Mouse (Mus musculus) CH12.LX (cell line): Measurements from ENCODE around the gene Agpat4. TPM values are rescaled to one million over a fixed set of nuclear protein-coding genes. Genes with fewer than 3 reads are reported as not detected.

ENCODE experiments used
- DNase-seq: peaks from one replicate; pipeline ENCODE4 v3.0.0-alpha.2; 2013; ENCODE audit errors: extremely low read depth
- H3K27ac ChIP-seq: 2 replicates; pipeline ENCODE4 v1.5.1; 2012; ENCODE audit warnings: low read depth, mild to moderate bottlenecking, control low read depth, moderate library complexity; ENCODE audit not compliant: insufficient read depth
- H3K27me3 ChIP-seq: replicated peaks from 2 replicates; pipeline ENCODE3; 2012; ENCODE audit warnings: inconsistent platforms
- H3K36me3 ChIP-seq, 2 experiments: replicated peaks in 1 of 2; 2 replicates each; pipeline versions ENCODE3 to v1.6.1; 2012; ENCODE audit warnings: inconsistent platforms in 1 of 2, low read length in 1 of 2, mild to moderate bottlenecking in 1 of 2, mixed read lengths in 1 of 2, moderate library complexity in 1 of 2; ENCODE audit not compliant: control insufficient read depth in 1 of 2, insufficient read depth in 1 of 2
- H3K4me1 ChIP-seq, 2 experiments: 2 replicates each; pipeline ENCODE4 v1.6.1; 2012; ENCODE audit warnings: inconsistent platforms in 1 of 2, moderate library complexity in 1 of 2; ENCODE audit not compliant: insufficient read depth in 2 of 2, control insufficient read depth in 1 of 2
- H3K4me2 ChIP-seq: 2 replicates; pipeline ENCODE4 v1.6.1; 2012; ENCODE audit warnings: low read depth, mild to moderate bottlenecking, control low read depth; ENCODE audit not compliant: poor library complexity, insufficient read depth, severe bottlenecking
- H3K4me3 ChIP-seq, 3 experiments: fragments of 150-350 bp in 1 of 3; sonication (generic) in 1 of 3; replicated peaks in 1 of 3; 2 replicates each; pipeline versions ENCODE3 to v1.5.1; 2011 to 2012; ENCODE audit warnings: low read depth in 2 of 3, low read length in 2 of 3, mild to moderate bottlenecking in 2 of 3, moderate library complexity in 2 of 3, control low read depth in 1 of 3, improper control_type of control experiment in 1 of 3, inconsistent platforms in 1 of 3, mixed read lengths in 1 of 3; ENCODE audit not compliant: poor library complexity in 1 of 3
- H3K79me2 ChIP-seq: replicated peaks from 2 replicates; pipeline ENCODE4 v1.6.1; 2012; ENCODE audit warnings: mild to moderate bottlenecking, moderate library complexity; ENCODE audit not compliant: control insufficient read depth, poor library complexity, insufficient read depth, severe bottlenecking; ENCODE audit errors: extremely low read depth
- H3K9ac ChIP-seq: 2 replicates; pipeline ENCODE4 v1.6.1; 2012; ENCODE audit warnings: low read depth, mild to moderate bottlenecking, control low read depth, moderate library complexity; ENCODE audit not compliant: insufficient read depth
- H3K9me3 ChIP-seq: replicated peaks from 2 replicates; pipeline ENCODE3; 2012; ENCODE audit warnings: low read length, inconsistent platforms, mixed read lengths
- BHLHE40 ChIP-seq: IDR thresholded peaks from 2 replicates; pipeline ENCODE4 v1.6.1; 2011; ENCODE audit warnings: mild to moderate bottlenecking, low read depth, low read length, improper control_type of control experiment
- CHD1 ChIP-seq: IDR thresholded peaks from 2 replicates; pipeline ENCODE4 v1.6.1; 2012; ENCODE audit warnings: low read depth, low read length, improper control_type of control experiment, inconsistent platforms
- CHD2 ChIP-seq: IDR thresholded peaks from 2 replicates; pipeline ENCODE4 v1.6.1; 2011; ENCODE audit warnings: low read length, improper control_type of control experiment
- CTCF ChIP-seq, 2 experiments: IDR thresholded peaks in 1 of 2; conservative IDR thresholded peaks in 1 of 2; 2 replicates each; pipeline ENCODE4 v1.5.1; 2011 to 2012; ENCODE audit warnings: low read depth in 2 of 2, low read length in 2 of 2, improper control_type of control experiment in 1 of 2, inconsistent platforms in 1 of 2, mild to moderate bottlenecking in 1 of 2, moderate library complexity in 1 of 2
- E2F4 ChIP-seq: IDR thresholded peaks from 2 replicates; pipeline ENCODE4 v1.6.1; 2011; ENCODE audit warnings: low read depth, low read length, improper control_type of control experiment; ENCODE audit not compliant: insufficient replicate concordance
- EP300 ChIP-seq: IDR thresholded peaks from 2 replicates; pipeline ENCODE4 v1.6.1; 2011; ENCODE audit warnings: low read length, improper control_type of control experiment
- ETS1 ChIP-seq: conservative IDR thresholded peaks from 2 replicates; pipeline ENCODE4 v1.6.1; 2012; ENCODE audit warnings: low read depth, mild to moderate bottlenecking, inconsistent platforms, low read length, improper control_type of control experiment, moderate library complexity
- GABPA ChIP-seq: IDR thresholded peaks from 2 replicates; pipeline ENCODE4 v1.6.1; 2012; ENCODE audit warnings: low read depth, low read length, improper control_type of control experiment, inconsistent platforms; ENCODE audit not compliant: insufficient replicate concordance
- IRF4 ChIP-seq: IDR thresholded peaks from 2 replicates; pipeline ENCODE4 v1.6.1; 2014; ENCODE audit warnings: low read depth, mild to moderate bottlenecking, inconsistent platforms, low read length, improper control_type of control experiment
- JUN ChIP-seq: IDR thresholded peaks from 2 replicates; pipeline ENCODE4 v1.6.1; 2011; ENCODE audit warnings: low read depth, mild to moderate bottlenecking, low read length, improper control_type of control experiment, moderate library complexity; ENCODE audit not compliant: insufficient read depth
- JUND ChIP-seq: conservative IDR thresholded peaks from 2 replicates; pipeline ENCODE4 v1.6.1; 2011; ENCODE audit warnings: low read depth, low read length, improper control_type of control experiment
- KAT2A ChIP-seq: IDR thresholded peaks from 2 replicates; pipeline ENCODE4 v1.6.1; 2012; ENCODE audit warnings: low read length, improper control_type of control experiment, inconsistent platforms; ENCODE audit not compliant: insufficient replicate concordance
- MAX ChIP-seq: IDR thresholded peaks from 2 replicates; pipeline ENCODE4 v1.6.1; 2011; ENCODE audit warnings: low read length, improper control_type of control experiment
- MXI1 ChIP-seq: IDR thresholded peaks from 2 replicates; pipeline ENCODE4 v1.6.1; 2011; ENCODE audit warnings: mild to moderate bottlenecking, low read depth, low read length, improper control_type of control experiment
- NELFE ChIP-seq: IDR thresholded peaks from 2 replicates; pipeline ENCODE4 v1.6.1; 2011; ENCODE audit warnings: low read depth, low read length, improper control_type of control experiment
- NRF1 ChIP-seq: IDR thresholded peaks from 2 replicates; pipeline ENCODE4 v1.6.1; 2014; ENCODE audit warnings: low read depth, mild to moderate bottlenecking, inconsistent platforms, low read length, improper control_type of control experiment, moderate library complexity
- PAX5 ChIP-seq: IDR thresholded peaks from 2 replicates; pipeline ENCODE4 v1.6.1; 2012; ENCODE audit warnings: low read length, inconsistent platforms, mixed read lengths
- POLR2AphosphoS2 ChIP-seq: IDR thresholded peaks from 2 replicates; pipeline ENCODE4 v1.6.1; 2011; ENCODE audit warnings: low read depth, low read length, improper control_type of control experiment
- RAD21 ChIP-seq: IDR thresholded peaks from 2 replicates; pipeline ENCODE4 v1.6.1; 2011; ENCODE audit warnings: low read depth, mild to moderate bottlenecking, low read length, improper control_type of control experiment, moderate library complexity
- SIN3A ChIP-seq: IDR thresholded peaks from 2 replicates; pipeline ENCODE4 v1.6.1; 2012; ENCODE audit warnings: low read length, improper control_type of control experiment, inconsistent platforms
- SMC3 ChIP-seq: IDR thresholded peaks from 2 replicates; pipeline ENCODE4 v1.6.1; 2011; ENCODE audit warnings: low read depth, low read length, improper control_type of control experiment
- TBP ChIP-seq: conservative IDR thresholded peaks from 2 replicates; pipeline ENCODE4 v1.6.1; 2011; ENCODE audit warnings: low read depth, low read length, improper control_type of control experiment
- TCF12 ChIP-seq: IDR thresholded peaks from 2 replicates; pipeline ENCODE4 v1.6.1; 2014; ENCODE audit warnings: low read depth, mild to moderate bottlenecking, inconsistent platforms, low read length, improper control_type of control experiment
- UBTF ChIP-seq: IDR thresholded peaks from 2 replicates; pipeline ENCODE4 v1.6.1; 2012; ENCODE audit warnings: low read depth, mild to moderate bottlenecking, inconsistent platforms, low read length, improper control_type of control experiment, moderate library complexity
- USF1 ChIP-seq: IDR thresholded peaks from 2 replicates; pipeline ENCODE4 v1.6.1; 2014; ENCODE audit warnings: low read depth, mild to moderate bottlenecking, inconsistent platforms, low read length, improper control_type of control experiment
- USF2 ChIP-seq: conservative IDR thresholded peaks from 2 replicates; pipeline ENCODE4 v1.6.1; 2011; ENCODE audit warnings: low read depth, low read length, improper control_type of control experiment
- ZKSCAN1 ChIP-seq: IDR thresholded peaks from 2 replicates; pipeline ENCODE4 v1.6.1; 2012; ENCODE audit warnings: low read depth, inconsistent platforms, low read length, improper control_type of control experiment, borderline replicate concordance
- dilution Hi-C: fragments of 300-500 bp; cut with MboI; formaldehyde crosslinking; loops from 2 replicates; pipeline ENCODE4 v1.14.3; 2020; ENCODE audit warnings: low sequenced_read_pairs; ENCODE audit not compliant: extremely low pct_unique_long_range_greater_than_20kb, extremely low pct_ligation_motif_present
- in situ Hi-C: fragments of 300-500 bp; cut with MboI; formaldehyde crosslinking; loops from 3 replicates; pipeline ENCODE4 v1.14.3; 2019; ENCODE audit warnings: low sequenced_read_pairs, low pct_ligation_motif_present, low pct_unique_long_range_greater_than_20kb, mixed read lengths
- polyA plus RNA-seq: library from polyadenylated mRNA; unstranded; fragments of >175 nt; gene quantifications from 2 replicates; pipeline ENCODE4 v1.2.1, GENCODE M21; 2012; ENCODE audit warnings: low read depth; ENCODE audit not compliant: insufficient read length
- total RNA-seq, 2 experiments: library from RNA; depleted of rRNA; stranded (reverse); fragments of 300-350 nt in 1 of 2; fragments of >200 nt in 1 of 2; gene quantifications; 2 replicates each; pipeline ENCODE4 v1.2.3; 2012 to 2014

Agpat4 gene
- total and polyA plus RNA-seq, 3 experiments, result 34.7 to 83.2 (median 44.5) TPM

- in situ Hi-C loops (no loop called here), dilution Hi-C loops (no loop called here)
- H3K27ac ChIP-seq, result no peak overlapping the region
- TF ChIP-seq MAX (no peak), SMC3 (no peak), USF1 (no peak), NRF1 (no peak), GABPA (no peak), USF2 (no peak), PAX5 (no peak), CHD1 (no peak), POLR2AphosphoS2 (no peak), CHD2 (no peak), RAD21 (no peak), E2F4 (no peak), ETS1 (no peak), JUN (no peak), EP300 (no peak), CTCF (conservative IDR thresholded peaks at IDR 0.05 in 1 of 2, IDR thresholded peaks at IDR 0.05 in 1 of 2; ENCODE audit: low read depth in 2 of 2, low read length in 2 of 2) (no peak), SIN3A (no peak)
- H3K4me2 ChIP-seq, result no peak overlapping the region
- peaks cover 33% of the 10 kb centered on the region for H3K79me2 ChIP-seq
- peaks cover 45 to 81% of the 10 kb centered on the region in 2 experiments for H3K36me3 ChIP-seq
- no peak overlapping the region for H3K4me3 ChIP-seq
- no peak for DNase-seq
- no peaks in the 10 kb centered on the region for H3K9me3 ChIP-seq
- no peak overlapping the region for H3K9ac ChIP-seq
- H3K4me1 ChIP-seq, result peaks cover 3 to 9% of the 10 kb centered on the region in 2 experiments
- H3K27me3 ChIP-seq, result no peaks in the 10 kb centered on the region
Observed at GRCm38 (mm10) chr17:12149232-12149861, 30.8 kb downstream of the Agpat4 start.

DNA sequence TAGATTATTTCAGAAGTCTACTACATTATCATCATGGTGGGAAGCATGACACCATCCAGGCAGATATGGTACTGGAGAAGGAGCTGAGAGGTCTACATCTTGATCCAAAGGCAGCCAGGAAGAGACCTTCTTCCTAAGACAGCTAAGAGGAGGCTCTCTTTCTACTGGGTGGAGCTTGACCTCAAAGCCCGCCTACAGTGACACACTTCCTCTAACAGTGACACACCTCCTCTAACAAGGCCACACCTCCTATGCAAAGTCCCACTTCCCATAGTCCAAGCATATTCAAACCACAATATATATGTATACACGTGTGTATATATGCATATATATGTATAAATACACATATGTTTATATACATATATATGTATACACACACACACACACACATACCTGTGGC is 32.5 kb downstream of the Agpat4 start:
- Histone ChIP-seq H3K27ac (no peak overlapping the region), H3K36me3 (peaks cover 50 to 82% of the 10 kb centered on the region in 2 experiments), H3K9ac (no peak overlapping the region), H3K9me3 (no peaks in the 10 kb centered on the region), H3K27me3 (no peaks in the 10 kb centered on the region), H3K79me2 (peaks cover 22% of the 10 kb centered on the region), H3K4me2 (no peak overlapping the region), H3K4me3 (no peak overlapping the region), H3K4me1 (peaks cover 0 to 1% of the 10 kb centered on the region in 2 experiments; a peak in 1 of 4 replicates)
- DNase-seq, result no peak
- no peak for TF ChIP-seq MXI1
- TF ChIP-seq NELFE, result no peak
- no peak for TF ChIP-seq BHLHE40
- TF ChIP-seq JUND, result no peak
- TF ChIP-seq TCF12, result no peak
- TF ChIP-seq MAX, result no peak
- no peak for TF ChIP-seq TBP
- TF ChIP-seq ZKSCAN1, result no peak
- no peak for TF ChIP-seq EP300
- no peak for TF ChIP-seq SMC3
- TF ChIP-seq RAD21, result no peak
- no peak for TF ChIP-seq UBTF
- no peak for TF ChIP-seq E2F4
- TF ChIP-seq ETS1, result no peak
- TF ChIP-seq IRF4, result no peak
- TF ChIP-seq PAX5, result no peak
- no peak for TF ChIP-seq KAT2A
- TF ChIP-seq CHD1, result no peak
- TF ChIP-seq CTCF (conservative IDR thresholded peaks at IDR 0.05 in 1 of 2, IDR thresholded peaks at IDR 0.05 in 1 of 2; ENCODE audit: low read depth in 2 of 2, low read length in 2 of 2), result no peak
- in situ Hi-C loops (loop anchor here (25.0 kb wide), 1 partner anchor 611 kb away; the partner anchor contains the start of gene Igf2r), dilution Hi-C loops (no loop called here)
